Mouse (Mus musculus) forebrain, embryonic 14.5 days (tissue): Measurements from ENCODE around the gene Ccdc115. TPM values are rescaled to one million over a fixed set of nuclear protein-coding genes. Genes with fewer than 3 reads are reported as not detected.

Source experiments
- ATAC-seq: fragments of 200-750 bp; cut with Nextera tagmentation; 2 replicates; pipeline ENCODE4 v1.8.0; 2017; ENCODE audit warnings: mild to moderate bottlenecking, moderate library complexity
- DNase-seq: peaks from one replicate; pipeline ENCODE4 v3.0.0-alpha.2; 2015; ENCODE audit warnings: low spot score
- H3K27ac ChIP-seq: fragments of 300-500 bp; sonication (generic); 2 replicates; pipeline ENCODE4 v1.5.1; 2014; ENCODE audit warnings: low read depth, mild to moderate bottlenecking, control low read depth, low read length, moderate library complexity
- H3K27me3 ChIP-seq: fragments of 300-500 bp; sonication (generic); replicated peaks from 2 replicates; pipeline ENCODE4 v1.6.1; 2014; ENCODE audit warnings: low read length, control low read depth, mixed read lengths; ENCODE audit not compliant: control insufficient read depth, insufficient read depth
- H3K36me3 ChIP-seq: fragments of 300-500 bp; sonication (generic); 2 replicates; pipeline ENCODE4 v1.6.1; 2014; ENCODE audit warnings: low read length, control low read depth; ENCODE audit not compliant: control insufficient read depth, insufficient read depth
- H3K4me1 ChIP-seq: fragments of 300-500 bp; sonication (generic); 2 replicates; pipeline ENCODE4 v1.6.1; 2014; ENCODE audit warnings: antibody characterized with exemption, low read length, control low read depth; ENCODE audit not compliant: control insufficient read depth, insufficient read depth
- H3K4me2 ChIP-seq: fragments of 300-500 bp; sonication (generic); 2 replicates; pipeline ENCODE4 v1.6.1; 2014; ENCODE audit warnings: mild to moderate bottlenecking, control low read depth, low read length
- H3K4me3 ChIP-seq: fragments of 300-500 bp; sonication (generic); 2 replicates; pipeline ENCODE4 v1.5.1; 2014; ENCODE audit warnings: low read depth, low read length, control low read depth
- H3K9ac ChIP-seq: fragments of 300-500 bp; sonication (generic); 2 replicates; pipeline ENCODE4 v1.6.1; 2014; ENCODE audit warnings: mild to moderate bottlenecking, low read length, control low read depth, moderate library complexity
- H3K9me3 ChIP-seq: fragments of 300-500 bp; sonication (generic); replicated peaks from 2 replicates; pipeline ENCODE4 v1.6.1; 2016; ENCODE audit warnings: low read length, control low read depth, mixed read lengths; ENCODE audit not compliant: control insufficient read depth
- WGBS: fragments of 180-500 bp; shearing (Covaris S2); extraction: QIAGEN DNeasy Blood & Tissue Kit; methylation state at CpG from one replicate; pipeline ENCODE4 v1.1.7; 2014; 5-methylcytosine and 5-hydroxymethylcytosine counted together
- polyA plus RNA-seq: library from polyadenylated mRNA; unstranded; fragments of >200 nt; fragmentation: Nextera tagmentation; extraction: Ambion mirVana; gene quantifications from 2 replicates; pipeline ENCODE4 v1.2.1, GENCODE M21; 2014

Gene Ccdc115
- polyA plus RNA-seq, 1 experiment from 2014 or later: 69.8 TPM

GRCm38 (mm10) chr1:34472427-34473300 lies 33.2 kb upstream of the Ccdc115 start:
- no peak overlapping the region for H3K27ac ChIP-seq
- ATAC-seq: peak; percentile 64
- under 1% methylated on average over 42 of the region's 43 CpGs for WGBS
- H3K36me3 ChIP-seq: no peaks in the 10 kb centered on the region
- H3K4me1 ChIP-seq: no peaks in the 10 kb centered on the region
- no peaks in the 10 kb centered on the region for H3K9me3 ChIP-seq
- H3K4me3 ChIP-seq: peak overlapping the region; percentile 41
- peak overlapping the region; percentile 55 for H3K9ac ChIP-seq
- peaks cover 12% of the 10 kb centered on the region; the same call in 1 of the 2 replicates for H3K27me3 ChIP-seq
- DNase-seq: peak; percentile 25
- peak overlapping the region; percentile 88 for H3K4me2 ChIP-seq

- H3K4me3 ChIP-seq: no peak overlapping the region
- WGBS: 70% methylated on average over 5 of the region's 5 CpGs
- ATAC-seq: no peak
Observed at GRCm38 (mm10) chr1:34469801-34470200, 30.3 kb upstream of the Ccdc115 start.

GRCm38 (mm10) chr1:34468500-34468899 lies 29.0 kb upstream of the Ccdc115 start:
- no peaks in the 10 kb centered on the region for H3K36me3 ChIP-seq
- H3K9me3 ChIP-seq: no peaks in the 10 kb centered on the region
- peaks cover 12% of the 10 kb centered on the region; the same call in 1 of the 2 replicates for H3K27me3 ChIP-seq
- H3K9ac ChIP-seq: no peak overlapping the region
- no peaks in the 10 kb centered on the region for H3K4me1 ChIP-seq
- no peak overlapping the region for H3K4me3 ChIP-seq
- no peak overlapping the region for H3K4me2 ChIP-seq
- ATAC-seq (no peak), DNase-seq (no peak)
- 69% methylated on average over 4 of the region's 4 CpGs for WGBS
- H3K27ac ChIP-seq: no peak overlapping the region

More at GRCm38 (mm10) chr1:34469801-34470200, 30.3 kb upstream of the Ccdc115 start:
- DNase-seq: no peak
- no peak overlapping the region for H3K27ac ChIP-seq
- H3K27me3 ChIP-seq: peaks cover 12% of the 10 kb centered on the region; the same call in 1 of the 2 replicates
- no peak overlapping the region for H3K4me2 ChIP-seq
- H3K36me3 ChIP-seq: no peaks in the 10 kb centered on the region
- no peaks in the 10 kb centered on the region for H3K4me1 ChIP-seq
- H3K9me3 ChIP-seq: no peaks in the 10 kb centered on the region
- H3K9ac ChIP-seq: no peak overlapping the region

GRCm38 (mm10) chr1:34468051-34468450 lies 28.6 kb upstream of the Ccdc115 start:
- no peak for ATAC-seq

GRCm38 (mm10) chr1:34465445-34465844 lies 26.0 kb upstream of the Ccdc115 start:
- Histone ChIP-seq H3K4me2 (no peak overlapping the region), H3K9ac (no peak overlapping the region), H3K9me3 (no peaks in the 10 kb centered on the region), H3K36me3 (no peaks in the 10 kb centered on the region), H3K4me3 (no peak overlapping the region), H3K4me1 (no peaks in the 10 kb centered on the region), H3K27ac (no peak overlapping the region), H3K27me3 (peaks cover 4% of the 10 kb centered on the region; the same call in 1 of the 2 replicates)
- WGBS: 80% methylated on average over 6 of the region's 6 CpGs
- no peak for ATAC-seq
- no peak for DNase-seq

More at GRCm38 (mm10) chr1:34468051-34468450, 28.6 kb upstream of the Ccdc115 start:
- H3K9ac ChIP-seq: no peak overlapping the region
- H3K27me3 ChIP-seq: peaks cover 12% of the 10 kb centered on the region; the same call in 1 of the 2 replicates
- no peak for DNase-seq
- H3K27ac ChIP-seq: no peak overlapping the region
- no peaks in the 10 kb centered on the region for H3K9me3 ChIP-seq
- no peak overlapping the region for H3K4me2 ChIP-seq
- no peaks in the 10 kb centered on the region for H3K36me3 ChIP-seq
- no peaks in the 10 kb centered on the region for H3K4me1 ChIP-seq
- H3K4me3 ChIP-seq: no peak overlapping the region
- 71% methylated on average over 3 of the region's 3 CpGs for WGBS

- H3K4me2 ChIP-seq: no peak overlapping the region
Observed at GRCm38 (mm10) chr1:34464310-34464817, 24.9 kb upstream of the Ccdc115 start.

GRCm38 (mm10) chr1:34462766-34463165 lies 23.3 kb upstream of the Ccdc115 start:
- Histone ChIP-seq H3K4me2 (no peak overlapping the region), H3K27ac (no peak overlapping the region), H3K9me3 (no peaks in the 10 kb centered on the region), H3K4me1 (0 out of 2 replicates have a peak, but pooled peaks cover 4% of the 10 kb centered on the region), H3K36me3 (no peaks in the 10 kb centered on the region), H3K4me3 (no peak overlapping the region), H3K27me3 (peaks cover 28% of the 10 kb centered on the region), H3K9ac (no peak overlapping the region)
- ATAC-seq (peak; percentile 8; the same call in 1 of the 2 replicates), DNase-seq (peak; percentile 58)
- 12% methylated on average over 7 of the region's 7 CpGs for WGBS

More at GRCm38 (mm10) chr1:34464310-34464817, 24.9 kb upstream of the Ccdc115 start:
- WGBS: 90% methylated on average over 8 of the region's 8 CpGs
- H3K27me3 ChIP-seq: peaks cover 13% of the 10 kb centered on the region
- no peak overlapping the region for H3K9ac ChIP-seq
- H3K27ac ChIP-seq: no peak overlapping the region
- H3K4me3 ChIP-seq: no peak overlapping the region
- no peak for DNase-seq
- no peaks in the 10 kb centered on the region for H3K9me3 ChIP-seq
- H3K4me1 ChIP-seq: 0 out of 2 replicates have a peak, but pooled peaks cover 4% of the 10 kb centered on the region
- no peak for ATAC-seq
- H3K36me3 ChIP-seq: no peaks in the 10 kb centered on the region

GRCm38 (mm10) chr1:34460061-34460441 lies 20.6 kb upstream of the Ccdc115 start:
- 2% methylated on average over 15 of the region's 15 CpGs for WGBS
- H3K4me2 ChIP-seq: peak overlapping the region; percentile 89
- peak overlapping the region; percentile 60 for H3K9ac ChIP-seq
- peak overlapping the region; percentile 50 for H3K4me3 ChIP-seq
- no peak overlapping the region for H3K27ac ChIP-seq
- peaks cover 29% of the 10 kb centered on the region for H3K27me3 ChIP-seq
- no peaks in the 10 kb centered on the region for H3K36me3 ChIP-seq
- H3K4me1 ChIP-seq: 0 out of 2 replicates have a peak, but pooled peaks cover 4% of the 10 kb centered on the region
- DNase-seq: no peak
- no peaks in the 10 kb centered on the region for H3K9me3 ChIP-seq
- ATAC-seq: no peak
